ENCODE assay signal across 27 mouse cellular contexts in the genomic region with DNA sequence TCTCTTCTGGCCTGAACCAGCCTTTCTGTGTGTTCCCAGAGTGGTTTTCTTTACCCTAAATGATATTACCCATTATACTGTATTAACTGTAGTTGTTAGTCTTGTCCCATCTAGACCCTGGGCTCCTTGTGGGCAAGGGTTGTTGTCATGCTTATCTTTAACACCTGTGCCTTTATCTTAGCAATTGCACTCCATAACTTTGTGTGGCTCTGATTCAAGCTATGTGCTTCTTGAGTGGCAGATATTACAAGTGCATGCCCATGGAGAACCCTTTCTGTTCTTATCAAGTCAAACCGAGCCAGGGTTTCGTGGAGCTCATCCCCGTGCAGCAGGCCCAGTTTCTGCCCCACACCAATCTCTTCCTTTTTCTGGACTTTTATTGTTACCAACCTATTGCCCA. TPM values are rescaled to one million over a fixed set of nuclear protein-coding genes. Genes with fewer than 3 reads are reported as not detected.
DNase-seq lines count a peak whose midpoint lies in the region; ATAC-seq and TF ChIP-seq lines count a peak whose summit lies in the region.
"Had no signal": no experiment of that assay in that cellular context is flagged by ENCODE, and none has a peak within 500 bp of the region (broad histone marks: within the 10 kb centered on the region; RNA-seq: fewer than 3 reads in every experiment).

No protein-coding gene starts in this region.

- no peaks in the 10 kb centered on the region for H3K9me3 ChIP-seq in G1E (replicated peaks)
- no peaks in the 10 kb centered on the region for H3K9me3 ChIP-seq in liver, embryonic 12.5 days (replicated peaks)
- no peaks in the 10 kb centered on the region for H3K9me3 ChIP-seq in liver, embryonic 15.5 days (replicated peaks)
- H3K9me3 ChIP-seq in forebrain, embryonic 12.5 days, result no peaks in the 10 kb centered on the region
- H3K9me3 ChIP-seq: forebrain, embryonic 10.5 days; heart, embryonic 10.5 days; heart, embryonic 13.5 days had no signal

- H3K36me3 ChIP-seq in G1E (replicated peaks), result peaks cover 77% of the 10 kb centered on the region
- peaks cover 74% of the 10 kb centered on the region for H3K36me3 ChIP-seq in liver, embryonic 12.5 days
- H3K36me3 ChIP-seq in liver, embryonic 15.5 days (replicated peaks), result peaks cover 55% of the 10 kb centered on the region
- peaks cover 38% of the 10 kb centered on the region for H3K36me3 ChIP-seq in forebrain, embryonic 12.5 days (replicated peaks)

- H3K9ac ChIP-seq in liver, embryonic 12.5 days, result no peak overlapping the region
- H3K9ac ChIP-seq in liver, embryonic 15.5 days, result no peak overlapping the region
- H3K9ac ChIP-seq in forebrain, embryonic 12.5 days, result no peak overlapping the region
- H3K9ac ChIP-seq: forebrain, postnatal 0 days; heart, embryonic 13.5 days; hindbrain, embryonic 14.5 days had no signal

- no peak for DNase-seq in G1E (ENCODE audit: low spot score)
- no peak for DNase-seq in left cerebral cortex, postnatal 14 days (ENCODE audit: low spot score in 2 of 2)
- DNase-seq in cerebellum, adult 18-20 months, result no peak
- DNase-seq: adrenal gland, adult 8-10 months; adrenal gland, postnatal 25 days; B cell, adult 2 months; cerebellum, adult 11-12 months; cerebellum, adult 9-10 months; cerebellum, postnatal 14 days; forebrain, postnatal 0 days; gastrocnemius, adult 2 months; gastrocnemius, postnatal 25 days; heart, adult 18-20 months; heart, postnatal 14 days; heart, postnatal 4 days had no signal

- H3K27me3 ChIP-seq in G1E (ENCODE audit: insufficient read depth, low read length), result no peaks in the 10 kb centered on the region
- H3K27me3 ChIP-seq in liver, embryonic 12.5 days (replicated peaks), result no peaks in the 10 kb centered on the region
- no peaks in the 10 kb centered on the region for H3K27me3 ChIP-seq in liver, embryonic 15.5 days
- no peaks in the 10 kb centered on the region for H3K27me3 ChIP-seq in forebrain, embryonic 12.5 days
- H3K27me3 ChIP-seq: CH12.LX; heart, embryonic 13.5 days had no signal

- H3K4me3 ChIP-seq in G1E (ENCODE audit: low read depth, low read length), result no peak overlapping the region
- H3K4me3 ChIP-seq in liver, embryonic 12.5 days, result no peak overlapping the region
- no peak overlapping the region for H3K4me3 ChIP-seq in liver, embryonic 15.5 days (replicated peaks)
- no peak overlapping the region for H3K4me3 ChIP-seq in forebrain, embryonic 12.5 days (replicated peaks)
- H3K4me3 ChIP-seq: forebrain, embryonic 10.5 days; gastrocnemius, adult 2 months; heart, embryonic 10.5 days; heart, embryonic 13.5 days had no signal

- intact Hi-C loops in left cerebral cortex, postnatal 14 days (cut with DNase I), result no loop called here

- ATAC-seq in G1E (ENCODE audit: extremely low read depth, insufficient number of reproducible peaks, low FRiP score, poor library complexity, severe bottlenecking), result peak; percentile 52
- peak; percentile 67; the same call in 1 of the 2 replicates for ATAC-seq in liver, embryonic 12.5 days
- peak; percentile 54 for ATAC-seq in liver, embryonic 15.5 days (ENCODE audit: insufficient read depth)
- ATAC-seq in megakaryocyte progenitor cell, adult 5-6 weeks (replicated peaks; ENCODE audit: poor library complexity), result peak; percentile 91
- no peak for ATAC-seq in forebrain, embryonic 12.5 days (ENCODE audit: low FRiP score)
- ATAC-seq: activated CD4-positive, CD25-positive, alpha-beta regulatory T cell, adult 4 months; forebrain, embryonic 14.5 days; forebrain, postnatal 0 days; hindbrain, postnatal 0 days had no signal

- WGBS in liver, embryonic 12.5 days (ENCODE audit: insufficient replicate concordance), result 37% methylated on average over 3 of the region's 3 CpGs
- WGBS in liver, embryonic 15.5 days (ENCODE audit: insufficient replicate concordance), result 22% methylated on average over 3 of the region's 3 CpGs
- WGBS in forebrain, embryonic 12.5 days, result 91% methylated on average over 3 of the region's 3 CpGs

- H3K4me1 ChIP-seq in G1E (ENCODE audit: insufficient read depth, low read depth, low read length), result peaks cover 23% of the 10 kb centered on the region
- peaks cover 15% of the 10 kb centered on the region; the same call in 1 of the 2 replicates for H3K4me1 ChIP-seq in liver, embryonic 12.5 days
- peaks cover 6% of the 10 kb centered on the region; the same call in 1 of the 2 replicates for H3K4me1 ChIP-seq in liver, embryonic 15.5 days (replicated peaks)
- H3K4me1 ChIP-seq in forebrain, embryonic 12.5 days, result no peaks in the 10 kb centered on the region
- H3K4me1 ChIP-seq: forebrain, embryonic 10.5 days; heart, embryonic 10.5 days; heart, embryonic 13.5 days had no signal

- no peak overlapping the region for H3K27ac ChIP-seq in liver, embryonic 12.5 days
- no peak overlapping the region for H3K27ac ChIP-seq in liver, embryonic 15.5 days (replicated peaks)
- no peak overlapping the region for H3K27ac ChIP-seq in forebrain, embryonic 12.5 days
- H3K27ac ChIP-seq: forebrain, embryonic 10.5 days; gastrocnemius, adult 2 months; heart, embryonic 10.5 days; heart, embryonic 13.5 days; hindbrain, embryonic 14.5 days; hindbrain, postnatal 0 days had no signal

- H3K4me2 ChIP-seq in liver, embryonic 12.5 days, result no peak overlapping the region
- no peak overlapping the region for H3K4me2 ChIP-seq in liver, embryonic 15.5 days
- no peak overlapping the region for H3K4me2 ChIP-seq in forebrain, embryonic 12.5 days
- H3K4me2 ChIP-seq: heart, embryonic 13.5 days; hindbrain, embryonic 14.5 days had no signal

- TF ChIP-seq CTCF in G1E (IDR thresholded peaks at IDR 0.05; ENCODE audit: low read depth, low read length), result no peak

RNA-seq across cellular contexts. Expression of gene Pdss1, which starts 8.6 kb away (rescaled TPM):
- total RNA-seq in G1E (2014; fragmentation: Nextera tagmentation) (19.6 and 31.6 TPM in 2 replicates), G1E (2017) (21.9 and 25.7 TPM in 2 replicates)
- polyA plus RNA-seq in G1E (2012), result 13.5 and 13.7 TPM in 2 replicates
- 21.9 and 22.2 TPM in 2 replicates for polyA plus RNA-seq in liver, embryonic 12.5 days (2016; fragmentation: Nextera tagmentation; extraction: Ambion mirVana)
- 11.4 and 12.2 TPM in 2 replicates for polyA plus RNA-seq in liver, embryonic 15.5 days (2015; fragmentation: Nextera tagmentation; extraction: Ambion mirVana)
- 54.4 and 56.2 TPM in 2 replicates for total RNA-seq in megakaryocyte progenitor cell, adult 5-6 weeks (2015)
- total RNA-seq in megakaryocyte progenitor cell, adult 5-6 weeks (2017), result 29.1 and 34.8 TPM in 2 replicates
- polyA plus RNA-seq in forebrain, embryonic 12.5 days (2016; fragmentation: Nextera tagmentation; extraction: Ambion mirVana), result 25.4 and 26.1 TPM in 2 replicates
- 10 to 100 TPM; 14.6 to 15.0 TPM for total RNA-seq in left cerebral cortex, postnatal 14 days (2021)
